Mouse (Mus musculus) ES-Bruce4 (cell line): Measurements from ENCODE around the gene Tmem164.

Experiments used
- CTCF ChIP-seq: IDR thresholded peaks from one replicate; pipeline ENCODE4 v1.8.1; 2011; ENCODE audit warnings: low read depth, low read length
- POLR2A ChIP-seq: IDR thresholded peaks from one replicate; pipeline ENCODE4 v1.8.1; 2011; ENCODE audit warnings: low read length; ENCODE audit not compliant: insufficient read depth

DNA sequence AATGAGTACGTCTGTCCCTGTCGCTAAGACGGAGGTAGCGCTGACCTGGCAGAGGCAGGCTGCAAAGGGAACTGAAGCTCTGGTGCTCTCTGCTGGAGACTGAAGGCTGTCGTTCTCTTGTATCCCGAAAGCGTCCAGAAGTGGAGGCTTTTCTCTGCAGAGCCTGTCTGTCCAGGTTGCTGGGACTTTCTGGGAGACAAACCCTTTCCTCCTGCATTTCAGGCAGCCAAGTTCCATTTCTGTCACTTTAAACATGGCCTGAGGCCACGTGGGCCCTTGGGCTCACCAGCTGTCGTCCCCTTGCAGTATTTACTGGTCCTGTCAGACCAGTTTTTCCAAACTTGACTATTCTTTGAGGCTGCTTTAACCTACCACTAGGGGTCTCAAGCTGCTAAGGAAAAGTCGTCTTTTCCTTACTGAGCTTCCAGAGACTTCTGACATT is 125.4 kb downstream of the Tmem164 start:
- TF ChIP-seq POLR2A: no peak
- peak; percentile 5 for TF ChIP-seq CTCF
